Mouse (Mus musculus): ENCODE results near the gene Ifitm2. TPM values are rescaled to one million over a fixed set of nuclear protein-coding genes. Genes with fewer than 3 reads are reported as not detected.
"Not testable (repeated sequence)": the region's sequence is repeated elsewhere in the genome, so short reads cannot be mapped to it uniquely, and the experiment has no call there.

Ifitm2 gene
- polyA plus RNA-seq, 1 experiment from 2014 or later = 225 TPM

GRCm38 (mm10) chr7:140973396-140974165, 17.8 kb upstream of the Ifitm2 start:
- no peak for ATAC-seq (replicated peaks; ENCODE audit: low FRiP score)
- Histone ChIP-seq H3K4me2 (ENCODE audit: low read depth, low read length, severe bottlenecking) (no peak overlapping the region), H3K27me3 (ENCODE audit: control insufficient read depth, insufficient read depth, low read length) (peaks cover 2% of the 10 kb centered on the region; the same call in 1 of the 2 replicates), H3K36me3 (ENCODE audit: control insufficient read depth, insufficient read depth, low read length) (no peaks in the 10 kb centered on the region), H3K27ac (ENCODE audit: low read depth, low read length) (no peak overlapping the region), H3K9me3 (ENCODE audit: control insufficient read depth, low read length) (no peaks in the 10 kb centered on the region), H3K4me1 (replicated peaks; ENCODE audit: control insufficient read depth, insufficient read depth, low read length) (peaks cover 7% of the 10 kb centered on the region; the same call in 1 of the 2 replicates), H3K4me3 (ENCODE audit: low read depth, low read length) (no peak overlapping the region), H3K9ac (ENCODE audit: low read length) (no peak overlapping the region)
- WGBS = 26% methylated on average over 14 of the region's 14 CpGs
- no peak for DNase-seq (ENCODE audit: low spot score)

DNA sequence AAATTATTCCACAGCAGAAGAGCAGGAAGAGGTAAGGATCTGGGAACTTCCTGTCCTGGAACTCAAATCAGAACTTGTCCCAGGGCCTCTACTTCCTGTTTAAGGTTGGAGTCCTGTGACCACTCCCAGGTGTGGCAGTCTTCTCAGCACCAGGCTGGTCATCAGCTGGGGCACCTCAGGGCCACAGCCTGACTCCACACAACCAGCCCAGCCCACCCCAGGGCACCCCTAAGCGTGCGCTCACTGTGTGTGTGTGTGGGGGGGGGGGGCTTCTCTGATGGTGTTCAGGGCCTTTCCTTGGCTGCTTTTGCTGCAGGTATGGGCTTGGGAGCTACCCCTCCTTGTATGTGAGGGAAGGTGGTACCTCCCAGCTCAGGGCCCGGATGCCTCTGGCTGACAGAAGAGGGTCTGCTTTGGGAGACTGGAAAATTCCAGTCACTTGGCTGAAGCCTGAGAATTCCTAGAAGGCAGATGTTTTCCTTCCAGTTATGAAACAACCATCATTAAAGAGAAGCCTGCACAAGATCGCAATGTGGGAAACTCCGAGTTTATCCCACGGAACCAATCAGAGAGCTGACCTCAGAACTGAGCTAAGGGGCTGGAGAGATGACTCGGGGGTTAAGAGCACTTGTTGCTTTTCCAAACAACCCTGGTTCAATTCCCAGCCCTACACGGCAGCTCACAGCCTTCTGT, 15.8 kb upstream of the Ifitm2 start:
- DNase-seq (ENCODE audit: low spot score) (no peak), ATAC-seq (replicated peaks; ENCODE audit: low FRiP score) (no peak)
- Histone ChIP-seq H3K27ac (ENCODE audit: low read depth, low read length) (no peak overlapping the region), H3K36me3 (ENCODE audit: control insufficient read depth, insufficient read depth, low read length) (no peaks in the 10 kb centered on the region), H3K4me3 (ENCODE audit: low read depth, low read length) (no peak overlapping the region), H3K27me3 (ENCODE audit: control insufficient read depth, insufficient read depth, low read length) (peaks cover 2% of the 10 kb centered on the region; the same call in 1 of the 2 replicates), H3K9ac (ENCODE audit: low read length) (no peak overlapping the region), H3K9me3 (ENCODE audit: control insufficient read depth, low read length) (no peaks in the 10 kb centered on the region), H3K4me2 (ENCODE audit: low read depth, low read length, severe bottlenecking) (no peak overlapping the region), H3K4me1 (replicated peaks; ENCODE audit: control insufficient read depth, insufficient read depth, low read length) (peaks cover 13% of the 10 kb centered on the region; the same call in 1 of the 2 replicates)
- WGBS = 88% methylated on average over 8 of the region's 8 CpGs

DNA sequence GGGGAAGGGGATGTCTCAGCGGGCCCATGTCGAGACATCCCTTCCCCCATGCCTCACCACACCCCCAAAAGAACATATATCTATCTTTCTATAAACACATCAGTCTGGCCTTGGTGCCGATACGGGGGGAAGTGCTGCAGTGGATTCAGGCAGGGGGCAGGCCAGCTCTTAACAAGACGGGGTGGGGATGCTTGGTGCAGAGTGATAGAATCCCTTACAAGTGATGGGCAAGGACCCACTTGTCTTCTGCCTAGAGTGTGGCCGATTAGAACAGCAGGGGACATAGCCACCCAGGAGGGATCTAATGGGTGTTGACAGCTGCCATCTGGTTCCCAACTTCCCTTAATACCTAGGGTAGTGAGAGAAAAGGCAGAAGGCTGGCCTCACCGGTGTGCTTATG, 15.1 kb upstream of the Ifitm2 start:
- peaks cover 13% of the 10 kb centered on the region; the same call in 1 of the 2 replicates for H3K4me1 ChIP-seq (replicated peaks; ENCODE audit: control insufficient read depth, insufficient read depth, low read length)
- 48% methylated on average over 7 of the region's 7 CpGs for WGBS
- DNase-seq (ENCODE audit: low spot score) = no peak

GRCm38 (mm10) chr7:140968710-140969109, 12.9 kb upstream of the Ifitm2 start:
- H3K4me3 ChIP-seq (ENCODE audit: low read depth, low read length); ATAC-seq (replicated peaks; ENCODE audit: low FRiP score); H3K27ac ChIP-seq (ENCODE audit: low read depth, low read length); H3K9me3 ChIP-seq (ENCODE audit: control insufficient read depth, low read length); H3K9ac ChIP-seq (ENCODE audit: low read length); H3K36me3 ChIP-seq (ENCODE audit: control insufficient read depth, insufficient read depth, low read length); H3K4me2 ChIP-seq (ENCODE audit: low read depth, low read length, severe bottlenecking); H3K27me3 ChIP-seq (ENCODE audit: control insufficient read depth, insufficient read depth, low read length); DNase-seq (ENCODE audit: low spot score): not testable (repeated sequence)
- H3K4me1 ChIP-seq (replicated peaks; ENCODE audit: control insufficient read depth, insufficient read depth, low read length) = peaks cover 11% of the 10 kb centered on the region; the same call in 1 of the 2 replicates
- WGBS = 16% methylated on average over 3 of the region's 3 CpGs

More for the DNA sequence above, 15.1 kb upstream of the Ifitm2 start:
- Histone ChIP-seq H3K9ac (ENCODE audit: low read length) (no peak overlapping the region), H3K36me3 (ENCODE audit: control insufficient read depth, insufficient read depth, low read length) (no peaks in the 10 kb centered on the region), H3K27ac (ENCODE audit: low read depth, low read length) (no peak overlapping the region), H3K4me3 (ENCODE audit: low read depth, low read length) (no peak overlapping the region), H3K9me3 (ENCODE audit: control insufficient read depth, low read length) (no peaks in the 10 kb centered on the region), H3K4me2 (ENCODE audit: low read depth, low read length, severe bottlenecking) (no peak overlapping the region), H3K27me3 (ENCODE audit: control insufficient read depth, insufficient read depth, low read length) (peaks cover 2% of the 10 kb centered on the region; the same call in 1 of the 2 replicates)
- no peak for ATAC-seq (replicated peaks; ENCODE audit: low FRiP score)

DNA sequence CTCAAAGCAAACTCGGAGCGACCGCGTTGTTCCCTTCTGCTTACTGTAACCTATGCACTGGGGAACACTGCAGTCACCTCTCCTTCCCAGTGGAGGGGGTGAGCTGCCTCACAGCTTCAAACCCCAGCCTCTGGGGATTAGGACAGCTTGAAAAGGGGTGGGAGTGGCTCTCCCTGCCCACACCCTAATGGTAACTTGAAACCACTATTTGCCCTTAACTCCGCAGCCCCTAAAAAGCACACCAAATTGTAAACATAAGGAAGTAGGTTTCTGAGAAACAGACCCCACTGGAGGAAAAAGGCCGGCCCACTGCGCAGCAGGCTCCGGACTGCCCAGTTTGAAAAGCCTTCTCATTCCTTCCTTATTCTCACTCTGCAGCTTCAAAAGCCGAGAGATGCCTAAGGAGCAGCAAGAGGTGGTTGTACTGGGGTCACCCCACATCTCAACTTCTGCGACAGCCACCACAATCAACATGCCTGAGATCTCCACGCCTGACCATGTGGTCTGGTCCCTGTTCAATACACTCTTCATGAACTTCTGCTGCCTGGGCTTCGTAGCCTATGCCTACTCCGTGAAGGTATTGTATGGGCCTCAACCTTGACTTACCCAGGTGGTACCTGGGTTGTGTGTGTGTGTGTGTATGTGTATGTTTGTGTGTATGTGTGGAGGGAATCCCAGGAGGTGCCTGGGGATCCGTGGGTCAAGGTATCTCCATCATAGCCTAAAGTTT, 12.2 kb upstream of the Ifitm2 start:
- Histone ChIP-seq H3K36me3 (ENCODE audit: control insufficient read depth, insufficient read depth, low read length) (no peaks in the 10 kb centered on the region), H3K27ac (ENCODE audit: low read depth, low read length) (no peak overlapping the region), H3K9ac (ENCODE audit: low read length) (no peak overlapping the region), H3K4me3 (ENCODE audit: low read depth, low read length) (no peak overlapping the region), H3K4me2 (ENCODE audit: low read depth, low read length, severe bottlenecking) (no peak overlapping the region), H3K9me3 (ENCODE audit: control insufficient read depth, low read length) (no peaks in the 10 kb centered on the region), H3K4me1 (replicated peaks; ENCODE audit: control insufficient read depth, insufficient read depth, low read length) (peaks cover 6% of the 10 kb centered on the region; the same call in 1 of the 2 replicates), H3K27me3 (ENCODE audit: control insufficient read depth, insufficient read depth, low read length) (no peaks in the 10 kb centered on the region; the same call in 1 of the 2 replicates)
- DNase-seq (ENCODE audit: low spot score) = no peak
- ATAC-seq (replicated peaks; ENCODE audit: low FRiP score) = peak; percentile 60; the same call in 1 of the 2 replicates
- WGBS = 3% methylated on average over 14 of the region's 14 CpGs

DNA sequence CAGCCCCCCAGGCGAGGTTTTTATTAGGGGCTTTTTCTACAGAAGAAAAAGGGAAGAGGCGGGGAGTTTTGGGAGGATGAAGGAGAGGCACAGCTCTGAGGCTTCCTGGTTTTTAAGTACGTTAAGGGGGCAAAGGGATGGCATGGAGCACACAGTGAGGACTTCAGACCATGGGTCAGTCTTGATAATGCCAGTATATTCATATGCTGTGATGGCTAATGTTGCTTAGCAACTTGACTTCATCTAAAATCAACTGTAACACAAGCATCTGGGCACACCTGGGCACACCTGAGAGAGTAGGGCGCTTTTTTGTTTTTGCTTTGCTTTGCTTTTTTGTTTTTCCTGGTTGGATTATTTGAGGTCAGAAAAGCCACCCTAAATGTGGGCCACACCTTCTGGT, 11.1 kb upstream of the Ifitm2 start, which contains the start of gene Ifitm1:
Ifitm1 (plus strand) TSS at position 301 of the 400 bp plus-strand sequence.
- Histone ChIP-seq H3K9ac (ENCODE audit: low read length) (no peak within 1 kb of the TSS), H3K36me3 (ENCODE audit: control insufficient read depth, insufficient read depth, low read length) (no peaks in the 10 kb centered on the region), H3K4me3 (ENCODE audit: low read depth, low read length) (no peak within 1 kb of the TSS), H3K9me3 (ENCODE audit: control insufficient read depth, low read length) (no peaks in the 10 kb centered on the region), H3K4me1 (replicated peaks; ENCODE audit: control insufficient read depth, insufficient read depth, low read length) (peaks cover 6% of the 10 kb centered on the region; the same call in 1 of the 2 replicates), H3K27me3 (ENCODE audit: control insufficient read depth, insufficient read depth, low read length) (no peaks in the 10 kb centered on the region; the same call in 1 of the 2 replicates), H3K4me2 (ENCODE audit: low read depth, low read length, severe bottlenecking) (no peak within 1 kb of the TSS), H3K27ac (ENCODE audit: low read depth, low read length) (no peak within 1 kb of the TSS)
- DNase-seq (ENCODE audit: low spot score) = no peak
- 82% methylated on average over 4 of the region's 4 CpGs for WGBS
- no peak for ATAC-seq (replicated peaks; ENCODE audit: low FRiP score)

GRCm38 (mm10) chr7:140962733-140963132, 6.9 kb upstream of the Ifitm2 start:
- Histone ChIP-seq H3K4me3 (ENCODE audit: low read depth, low read length) (no peak overlapping the region), H3K9ac (ENCODE audit: low read length) (no peak overlapping the region), H3K9me3 (ENCODE audit: control insufficient read depth, low read length) (no peaks in the 10 kb centered on the region), H3K4me1 (replicated peaks; ENCODE audit: control insufficient read depth, insufficient read depth, low read length) (peaks cover 4% of the 10 kb centered on the region; the same call in 1 of the 2 replicates), H3K27me3 (ENCODE audit: control insufficient read depth, insufficient read depth, low read length) (no peaks in the 10 kb centered on the region), H3K4me2 (ENCODE audit: low read depth, low read length, severe bottlenecking) (no peak overlapping the region), H3K27ac (ENCODE audit: low read depth, low read length) (no peak overlapping the region), H3K36me3 (ENCODE audit: control insufficient read depth, insufficient read depth, low read length) (no peaks in the 10 kb centered on the region)
- ATAC-seq (replicated peaks; ENCODE audit: low FRiP score) (no peak), DNase-seq (ENCODE audit: low spot score) (no peak)
- 33% methylated on average over 2 of the region's 2 CpGs for WGBS

- no peak for ATAC-seq (replicated peaks; ENCODE audit: low FRiP score)
- Histone ChIP-seq H3K4me1 (replicated peaks; ENCODE audit: control insufficient read depth, insufficient read depth, low read length) (0 out of 2 replicates have a peak, but pooled peaks cover 2% of the 10 kb centered on the region), H3K9ac (ENCODE audit: low read length) (no peak overlapping the region), H3K27ac (ENCODE audit: low read depth, low read length) (no peak overlapping the region), H3K36me3 (ENCODE audit: control insufficient read depth, insufficient read depth, low read length) (no peaks in the 10 kb centered on the region), H3K4me3 (ENCODE audit: low read depth, low read length) (no peak overlapping the region), H3K27me3 (ENCODE audit: control insufficient read depth, insufficient read depth, low read length) (0 out of 2 replicates have a peak, but pooled peaks cover 2% of the 10 kb centered on the region), H3K4me2 (ENCODE audit: low read depth, low read length, severe bottlenecking) (no peak overlapping the region), H3K9me3 (ENCODE audit: control insufficient read depth, low read length) (no peaks in the 10 kb centered on the region)
- no peak for DNase-seq (ENCODE audit: low spot score)
- WGBS = 52% methylated on average over 2 of the region's 2 CpGs
These were observed 5.6 kb upstream of the Ifitm2 start for GRCm38 (mm10) chr7:140961416-140961815.
